Mouse (Mus musculus): ENCODE results near the gene Selenof. TPM values are rescaled to one million over a fixed set of nuclear protein-coding genes. Genes with fewer than 3 reads are reported as not detected.
A peak's percentile ranks its signal among the peaks of the same experiment; 100 is the strongest.

Gene Selenof
- total RNA-seq, 1 experiment from 2014 or later = 595 TPM

GRCm38 (mm10) chr3:144561511-144562250 lies 8.4 kb upstream of the Selenof start:
- ATAC-seq (replicated peaks; ENCODE audit: low read depth, poor library complexity, severe bottlenecking) = peak; percentile 93

- ATAC-seq (replicated peaks; ENCODE audit: low read depth, poor library complexity, severe bottlenecking) = no peak
Measured at GRCm38 (mm10) chr3:144563916-144564315, 6.2 kb upstream of the Selenof start.

- no peak for ATAC-seq (replicated peaks; ENCODE audit: low read depth, poor library complexity, severe bottlenecking)
Measured at GRCm38 (mm10) chr3:144565212-144565611, 4.9 kb upstream of the Selenof start.

DNA sequence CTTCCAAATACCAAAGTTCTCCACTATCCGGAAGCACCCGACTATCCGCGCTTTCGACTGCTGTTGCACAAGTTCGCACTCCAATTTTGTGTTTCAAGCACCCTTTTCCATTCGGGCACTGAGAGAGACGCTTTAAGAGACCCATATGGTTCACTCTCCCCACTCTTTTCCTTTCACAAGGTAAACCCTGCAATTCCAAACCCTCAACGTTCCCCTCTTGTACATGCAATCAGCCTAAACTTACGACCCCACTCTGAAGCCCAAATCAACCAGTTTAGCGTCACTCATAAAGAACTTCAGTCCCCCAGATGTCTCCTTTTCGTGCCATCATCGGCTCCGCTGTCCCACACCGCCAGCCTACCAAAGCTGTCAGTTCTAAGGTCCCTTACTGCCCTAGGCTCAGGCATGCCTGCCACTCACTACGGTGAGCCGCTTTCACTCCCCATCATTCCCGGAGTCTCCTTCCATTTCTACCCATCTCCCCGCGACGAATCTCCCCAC lies 1.2 kb upstream of the Selenof start:
- no peak for ATAC-seq (replicated peaks; ENCODE audit: low read depth, poor library complexity, severe bottlenecking)

DNA sequence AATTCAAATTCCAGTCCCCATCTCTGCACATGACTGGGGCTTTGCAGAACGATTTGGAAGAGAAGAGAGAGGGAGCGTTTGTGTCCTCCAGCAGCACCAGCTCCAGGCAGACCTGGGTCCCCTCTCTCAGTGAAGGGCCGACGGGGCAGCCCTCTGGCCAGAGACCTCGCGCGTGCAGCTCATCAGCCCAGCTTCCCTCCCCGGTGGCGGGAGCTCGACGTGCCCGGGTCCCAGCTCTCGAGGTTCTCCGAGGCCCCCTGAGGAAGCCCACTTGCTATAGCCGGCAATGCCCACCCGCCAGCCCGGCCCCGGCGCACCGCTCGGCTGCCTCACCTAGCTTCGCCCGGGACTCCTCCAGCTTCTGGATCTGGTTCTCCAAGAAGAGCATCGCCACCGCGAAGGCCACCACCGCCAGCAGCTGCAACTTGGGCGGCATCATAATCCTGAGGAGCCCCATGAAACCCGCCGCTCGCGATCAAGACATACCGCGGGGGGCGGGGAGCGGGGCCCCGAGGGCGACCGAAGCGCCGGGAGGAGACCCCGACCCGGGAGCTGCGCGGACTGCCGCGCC lies 618 bp upstream of the Selenof start:
- ATAC-seq (replicated peaks; ENCODE audit: low read depth, poor library complexity, severe bottlenecking) = no peak

DNA sequence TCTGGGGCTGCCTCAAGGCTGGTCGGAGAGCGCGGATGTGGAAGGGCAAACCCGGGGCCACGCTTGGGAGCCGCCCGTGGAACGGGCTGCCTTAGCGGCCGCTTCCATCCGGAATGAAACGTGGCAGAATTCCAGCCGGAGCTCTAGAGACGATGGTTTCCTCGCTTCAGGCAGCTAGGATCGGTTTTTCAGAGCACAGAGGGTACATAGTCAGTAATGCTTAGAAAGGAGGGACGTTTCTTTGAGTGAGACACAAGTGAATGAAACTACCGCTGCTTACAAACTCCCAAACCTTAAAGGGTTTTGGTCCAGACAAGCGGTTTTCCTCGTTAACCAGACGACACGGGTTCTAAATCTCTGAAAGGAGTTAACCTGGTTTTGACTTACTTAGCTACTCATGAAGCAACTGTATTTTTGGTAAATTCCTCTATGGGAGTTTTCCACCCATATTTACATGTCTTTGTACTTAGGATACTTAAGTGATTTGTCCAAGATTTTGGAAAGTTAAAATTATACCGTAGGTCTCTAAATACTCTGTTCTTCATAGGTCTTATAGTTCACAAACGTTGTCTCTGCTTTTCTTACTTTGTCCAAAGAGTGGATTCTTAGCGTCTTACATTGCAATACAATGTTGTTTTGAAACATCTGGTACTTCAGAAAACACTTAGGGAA lies 848 bp downstream of the Selenof start:
- ATAC-seq (replicated peaks; ENCODE audit: low read depth, poor library complexity, severe bottlenecking) = no peak

- no peak for ATAC-seq (replicated peaks; ENCODE audit: low read depth, poor library complexity, severe bottlenecking)
Measured at GRCm38 (mm10) chr3:144574256-144574655, 4.2 kb downstream of the Selenof start.

DNA sequence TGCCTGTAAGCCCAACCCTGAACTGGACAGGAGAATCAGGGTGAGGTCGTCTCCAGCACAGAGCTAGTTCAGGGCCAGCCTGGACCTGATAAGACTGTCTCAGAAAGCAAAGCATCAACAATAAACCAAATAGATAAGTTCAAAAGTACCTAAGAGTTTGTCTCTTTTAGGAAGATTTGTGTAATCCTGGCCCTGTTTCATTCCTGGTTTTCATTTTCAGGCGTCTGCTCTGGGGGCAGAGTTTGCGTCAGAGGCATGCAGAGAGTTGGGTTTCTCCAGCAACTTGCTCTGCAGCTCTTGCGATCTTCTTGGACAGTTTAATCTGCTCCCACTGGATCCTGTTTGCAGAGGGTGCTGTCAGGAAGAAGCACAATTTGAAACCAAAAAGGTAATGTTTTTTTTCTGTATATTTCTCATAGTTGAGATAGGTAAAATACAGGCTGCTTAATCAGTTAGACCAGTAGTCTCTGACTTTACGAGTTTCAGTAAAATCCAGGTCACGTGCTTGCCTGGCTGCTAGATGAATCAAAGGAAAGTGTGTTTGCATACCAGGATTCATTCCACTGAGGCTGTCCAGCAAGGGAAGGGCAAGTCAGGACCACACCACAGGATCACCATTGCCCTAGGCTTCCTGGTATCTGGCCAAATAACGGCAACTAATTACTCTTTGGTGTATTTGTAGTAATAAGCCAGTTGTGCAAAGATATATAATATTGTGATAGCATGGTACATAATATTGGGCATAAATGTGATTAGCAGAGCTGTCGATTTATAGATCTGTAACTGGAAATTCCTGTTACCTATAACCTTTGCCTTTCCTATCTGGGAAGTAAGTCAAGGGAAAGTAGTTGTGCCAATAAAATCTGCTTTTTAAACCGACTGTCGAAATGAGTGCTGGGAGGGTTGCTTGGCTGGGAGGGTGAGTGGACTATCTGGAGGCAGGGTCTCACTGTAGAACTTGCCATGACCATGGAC lies 7.5 kb downstream of the Selenof start:
- no peak for ATAC-seq (replicated peaks; ENCODE audit: low read depth, poor library complexity, severe bottlenecking)

- no peak for ATAC-seq (replicated peaks; ENCODE audit: low read depth, poor library complexity, severe bottlenecking)
Measured at GRCm38 (mm10) chr3:144578921-144579320, 8.8 kb downstream of the Selenof start.

- no peak for ATAC-seq (replicated peaks; ENCODE audit: low read depth, poor library complexity, severe bottlenecking)
Measured at GRCm38 (mm10) chr3:144579796-144580195, 9.7 kb downstream of the Selenof start.

DNA sequence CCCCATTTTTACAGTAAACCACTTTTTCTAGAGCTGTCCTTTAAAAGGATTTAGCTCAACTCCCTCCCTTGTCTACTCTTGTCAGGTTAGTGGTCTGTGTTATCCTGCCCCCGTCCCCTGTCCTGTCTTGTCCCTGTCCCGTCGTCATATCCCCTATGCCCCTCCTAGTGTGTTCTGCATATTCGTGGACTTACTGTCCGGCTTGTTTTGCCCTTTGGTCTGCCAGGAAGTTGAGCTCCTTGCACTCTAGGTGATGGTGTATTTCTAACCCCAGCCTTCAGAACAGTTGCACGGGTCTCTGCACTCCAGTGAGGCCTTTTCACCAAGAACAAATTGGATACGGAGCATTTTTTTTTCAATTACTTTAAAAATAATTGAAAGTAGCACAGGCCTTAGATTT lies 10.2 kb downstream of the Selenof start:
- no peak for ATAC-seq (replicated peaks; ENCODE audit: low read depth, poor library complexity, severe bottlenecking)

DNA sequence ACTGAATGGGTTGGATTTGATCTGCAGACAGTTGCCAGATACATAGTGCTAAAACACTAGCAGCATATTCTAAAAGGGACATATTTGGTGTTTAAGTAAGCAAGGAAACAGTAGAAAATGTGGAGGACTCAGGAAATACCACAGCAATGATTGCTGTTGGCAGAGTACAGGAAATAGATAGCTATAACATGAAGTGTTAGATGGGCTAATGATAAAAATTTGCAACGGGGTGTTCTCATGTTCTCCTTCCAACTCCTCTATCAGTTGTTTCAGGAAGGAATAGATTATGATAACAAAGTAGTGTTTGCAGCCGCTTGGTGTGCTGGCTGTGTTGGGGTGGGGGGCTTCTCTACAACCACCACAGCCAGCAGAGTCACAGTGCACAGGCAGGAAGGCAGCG lies 11.7 kb downstream of the Selenof start:
- ATAC-seq (replicated peaks; ENCODE audit: low read depth, poor library complexity, severe bottlenecking) = no peak

DNA sequence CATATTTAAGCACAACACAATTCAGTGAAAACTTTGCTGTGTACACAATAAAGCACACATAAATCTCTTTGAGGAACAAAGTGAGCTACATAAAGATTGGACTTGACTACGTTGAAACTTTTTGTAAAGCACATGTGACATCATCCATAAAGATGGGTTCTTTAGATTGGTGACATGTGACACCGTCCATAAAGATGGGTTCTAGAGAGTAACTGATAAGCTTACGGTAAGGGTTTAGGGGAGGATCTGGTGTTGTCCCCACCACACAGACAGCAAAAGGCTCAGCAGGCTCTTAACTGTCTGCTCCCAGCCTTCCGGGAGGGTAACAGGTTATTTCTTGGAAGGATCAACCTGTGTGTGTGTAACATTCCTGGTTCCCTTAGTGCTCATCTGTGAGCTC lies 12.2 kb downstream of the Selenof start:
- ATAC-seq (replicated peaks; ENCODE audit: low read depth, poor library complexity, severe bottlenecking) = no peak

- ATAC-seq (replicated peaks; ENCODE audit: low read depth, poor library complexity, severe bottlenecking) = no peak
Measured at GRCm38 (mm10) chr3:144583789-144584188, 13.7 kb downstream of the Selenof start.

DNA sequence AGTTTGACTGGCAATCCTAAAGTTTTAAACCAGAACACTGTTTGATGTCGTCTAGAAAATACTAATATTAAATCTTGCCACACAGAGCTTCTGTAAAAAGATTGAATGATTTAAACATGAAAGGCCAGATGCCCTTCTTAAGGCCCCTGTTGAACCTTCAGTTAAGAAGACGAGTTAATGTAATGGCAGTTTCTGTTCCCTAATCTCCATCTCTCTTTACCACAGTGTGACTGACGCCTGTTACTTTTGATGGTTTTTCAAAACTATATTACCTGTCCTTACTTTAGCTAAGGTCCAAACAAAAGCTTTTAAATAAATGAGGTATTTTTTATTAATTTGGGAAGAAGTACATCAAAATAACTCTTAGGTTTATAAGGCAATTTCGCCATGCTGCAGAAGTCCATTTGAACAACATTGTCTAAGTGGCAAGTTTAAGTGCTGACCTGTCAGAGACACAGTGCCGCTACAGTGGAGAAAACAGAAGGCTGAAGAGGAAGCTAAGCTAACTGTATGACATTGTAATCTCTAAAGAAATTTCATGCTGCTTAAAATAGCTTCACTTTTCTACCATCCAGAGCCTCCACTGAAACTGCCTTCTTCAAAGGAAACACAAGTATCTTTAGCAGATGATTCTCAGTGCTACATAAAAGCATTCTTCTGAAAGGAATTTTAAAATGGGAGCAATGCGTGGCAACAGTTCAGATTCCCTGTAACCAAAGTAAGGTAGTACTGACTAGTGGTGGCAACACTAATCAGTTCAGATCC lies 14.9 kb downstream of the Selenof start:
- peak; percentile 69 for ATAC-seq (replicated peaks; ENCODE audit: low read depth, poor library complexity, severe bottlenecking)

GRCm38 (mm10) chr3:144586731-144587130 lies 16.6 kb downstream of the Selenof start:
- ATAC-seq (replicated peaks; ENCODE audit: low read depth, poor library complexity, severe bottlenecking) = no peak

DNA sequence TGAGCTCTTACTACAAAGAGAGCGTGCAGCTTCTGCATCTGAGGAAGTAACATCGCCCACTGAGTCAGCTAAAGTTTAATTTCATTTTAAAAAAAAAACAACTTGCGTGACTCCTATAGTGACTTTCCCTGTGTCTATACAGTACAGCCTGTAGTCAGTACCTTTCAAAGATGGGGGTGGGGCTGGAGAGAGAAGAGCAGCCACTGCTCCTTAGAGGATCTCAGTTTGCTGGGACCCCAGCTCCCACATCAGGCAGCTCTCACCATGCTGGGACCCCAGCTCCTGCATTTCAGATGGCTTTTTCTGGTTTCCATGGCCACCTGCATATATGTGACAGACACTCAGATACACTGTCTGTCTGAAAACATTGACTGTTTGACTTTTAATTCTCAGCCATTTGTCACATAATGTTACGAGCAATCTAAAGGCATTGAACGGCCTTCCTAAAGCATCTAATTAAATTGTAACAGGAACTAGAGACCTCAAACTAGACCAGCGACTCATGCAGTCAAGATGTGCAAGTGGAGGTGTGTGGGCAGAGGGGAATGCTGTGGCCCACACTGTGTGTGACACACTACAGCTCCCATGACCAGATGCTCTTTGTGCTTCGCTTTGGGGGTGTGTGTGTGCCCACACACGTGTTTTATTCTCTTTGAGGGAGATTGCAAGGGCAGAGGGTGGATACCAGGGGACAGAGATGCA lies 19.2 kb downstream of the Selenof start:
- no peak for ATAC-seq (replicated peaks; ENCODE audit: low read depth, poor library complexity, severe bottlenecking)

- ATAC-seq (replicated peaks; ENCODE audit: low read depth, poor library complexity, severe bottlenecking) = no peak
Measured at GRCm38 (mm10) chr3:144592992-144593785, 23.1 kb downstream of the Selenof start.
